Mouse (Mus musculus) ZHBTc4 (cell line): Measurements from ENCODE around the gene Idnk.

Experiments
- DNase-seq: peaks from one replicate; pipeline ENCODE4 v3.0.0-alpha.2; 2011; ENCODE audit warnings: low read depth, low spot score

The Idnk gene

DNA sequence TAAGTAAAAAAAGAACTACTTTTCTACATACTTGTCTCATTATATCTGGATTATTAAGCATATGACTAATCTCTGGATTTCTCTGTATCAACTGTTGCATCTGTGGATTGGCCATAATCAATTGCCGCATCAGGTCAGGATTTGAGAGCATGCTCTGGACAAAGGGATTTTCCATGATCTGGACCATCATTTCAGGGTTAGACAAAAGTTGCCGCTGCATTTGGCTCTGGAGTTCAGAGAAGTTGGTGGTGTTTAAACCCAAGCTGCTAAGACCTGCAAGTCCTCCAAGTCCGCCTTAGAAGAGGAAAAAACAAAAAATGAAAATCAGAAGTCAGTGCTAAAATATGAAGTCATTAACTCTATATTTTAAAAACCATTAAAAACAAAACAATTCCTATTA lies 35.8 kb downstream of the Idnk start:
- no peak for DNase-seq

DNA sequence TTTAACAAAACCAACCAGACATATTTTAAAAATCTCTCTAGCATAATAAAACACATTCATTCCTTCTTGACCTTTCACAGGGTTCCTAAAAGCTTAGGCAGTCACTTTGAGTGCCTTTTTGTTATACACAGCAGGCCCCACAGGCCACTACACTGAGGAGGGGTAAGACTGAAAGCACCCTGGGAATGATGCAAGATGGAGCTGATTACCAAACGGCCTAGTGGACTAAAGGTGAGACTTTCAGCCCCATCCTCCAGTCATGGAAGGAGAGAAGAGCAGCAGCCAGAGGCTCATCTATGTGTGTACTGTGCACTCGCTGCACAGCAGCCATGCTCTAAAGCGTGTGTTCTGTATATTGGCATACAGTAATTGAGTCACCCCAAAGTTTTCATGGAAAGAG lies 37.5 kb downstream of the Idnk start:
- no peak for DNase-seq

DNA sequence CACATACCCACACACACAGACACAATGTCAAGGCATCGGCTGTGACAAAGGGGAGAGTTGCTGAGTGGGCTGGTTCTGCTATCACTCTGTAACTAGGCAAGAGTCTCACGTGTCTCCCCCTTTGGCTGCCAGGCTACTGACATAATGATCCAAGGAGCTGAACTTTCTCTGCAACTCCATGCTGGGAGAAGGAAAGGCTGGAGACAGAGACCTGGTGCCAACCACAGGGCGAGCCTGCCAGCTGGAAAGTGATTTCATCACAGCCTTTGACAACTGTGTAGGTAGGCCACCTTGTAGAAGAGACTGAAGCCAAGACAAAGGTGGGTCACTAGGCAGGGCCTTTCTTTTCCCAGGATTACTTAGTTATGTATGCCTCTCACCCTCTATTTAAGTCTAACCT lies 39.8 kb downstream of the Idnk start:
- no peak for DNase-seq

DNA sequence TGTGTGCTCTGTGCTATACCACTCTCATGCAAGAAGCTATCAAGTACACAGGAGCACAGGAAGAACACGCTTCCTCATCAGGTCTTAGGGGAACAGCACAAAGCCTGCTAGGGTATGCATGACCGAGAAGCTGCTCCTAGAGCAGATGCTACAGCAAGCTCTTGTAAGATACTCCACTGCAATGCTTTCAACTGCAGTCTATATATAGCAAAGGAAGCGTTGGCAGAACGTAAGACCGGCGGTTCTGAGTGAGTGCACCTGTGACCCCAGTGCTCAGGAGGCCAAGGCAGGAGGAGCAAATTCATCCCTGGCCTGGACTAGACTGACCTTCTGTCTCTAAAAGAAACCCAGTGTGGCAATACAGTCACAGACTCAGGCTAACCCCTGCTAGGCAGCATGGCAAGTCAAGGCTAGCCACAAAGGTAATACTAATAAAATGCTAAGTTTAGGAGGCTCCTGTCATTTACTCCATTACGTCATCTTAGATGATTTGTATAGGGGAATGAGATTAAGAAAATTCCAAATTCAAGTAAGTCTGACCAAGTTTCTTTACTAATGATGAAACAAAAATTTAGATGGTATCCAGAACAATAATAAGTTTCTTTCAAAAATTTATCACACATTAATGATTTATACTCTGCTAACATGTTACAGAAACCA lies 40.7 kb downstream of the Idnk start:
- no peak for DNase-seq

DNA sequence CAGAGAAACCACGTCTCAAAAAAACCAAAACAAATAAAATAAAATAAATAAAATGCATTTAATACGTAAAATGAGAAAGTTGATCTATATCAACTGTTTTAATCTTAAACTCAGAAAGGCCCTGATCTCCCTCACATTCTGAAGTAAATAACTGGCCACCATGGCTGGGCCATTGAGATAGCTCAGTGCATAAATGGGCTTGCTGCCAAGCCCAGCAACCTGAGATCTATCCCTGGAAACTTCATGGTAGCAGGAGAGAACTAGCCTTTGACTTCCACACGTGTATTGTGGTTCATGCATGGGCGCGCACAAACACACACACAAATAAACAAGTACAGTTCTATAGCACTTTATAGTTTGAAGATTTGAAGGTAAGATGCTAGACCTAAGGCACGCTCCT lies 43.9 kb downstream of the Idnk start:
- no peak for DNase-seq

DNA sequence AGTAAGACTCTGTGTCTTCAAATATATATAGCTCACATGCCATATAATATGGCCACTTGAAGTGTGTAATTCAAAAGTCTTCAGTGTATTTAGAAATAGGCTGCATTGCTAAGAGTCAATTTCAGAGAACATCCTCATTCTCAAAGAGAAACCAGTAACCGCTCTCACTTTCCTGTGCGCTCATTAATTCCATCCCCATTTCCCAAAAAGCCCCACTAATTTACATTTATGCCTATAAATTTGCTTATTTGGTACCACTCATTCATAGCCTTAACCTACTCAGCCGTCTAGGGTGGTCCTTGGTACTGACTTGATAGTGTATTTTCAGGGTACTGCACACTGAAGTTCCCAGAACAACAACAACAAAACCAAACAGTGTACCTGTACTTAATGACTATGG lies 44.5 kb downstream of the Idnk start:
- no peak for DNase-seq

- no peak for DNase-seq
These were observed 45.5 kb downstream of the Idnk start for GRCm38 (mm10) chr13:58202903-58203302.

DNA sequence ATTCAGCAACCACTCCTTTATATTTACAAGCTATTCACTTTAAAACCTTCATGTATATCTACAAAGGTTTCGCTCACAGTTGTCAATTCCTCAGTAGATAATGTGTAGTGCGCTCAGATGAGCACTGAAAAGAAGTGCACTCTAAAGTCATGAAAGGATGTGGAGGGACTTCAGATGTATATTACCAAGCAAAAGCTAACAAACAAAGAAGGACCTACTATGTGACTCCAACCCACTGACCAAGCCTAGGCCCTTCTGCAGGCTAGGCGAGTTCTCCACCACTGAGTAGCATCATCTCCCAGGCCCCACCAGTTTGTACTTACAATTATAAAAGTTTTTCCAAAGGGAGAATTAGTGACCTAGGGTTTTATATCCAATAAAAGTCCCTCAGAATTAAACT lies 46.8 kb downstream of the Idnk start:
- DNase-seq: no peak

DNA sequence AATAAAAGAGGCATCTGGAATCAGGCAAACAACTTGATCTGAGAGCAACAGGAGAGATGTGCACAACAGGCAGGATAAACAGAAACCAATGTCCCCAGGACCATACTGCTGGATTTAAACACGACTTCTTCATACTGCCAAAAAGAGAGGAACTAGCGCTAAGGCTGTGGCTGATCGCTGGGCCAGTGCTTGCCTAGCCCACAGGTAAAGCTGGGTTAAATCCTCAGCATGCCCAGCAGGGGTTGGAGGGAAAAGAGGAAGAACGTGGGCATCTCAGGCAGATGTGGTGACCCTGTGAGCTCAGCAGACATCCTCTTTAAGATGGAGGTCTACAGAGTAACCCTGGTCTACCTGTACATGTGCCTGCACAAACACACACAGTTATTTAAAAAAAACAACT lies 47.5 kb downstream of the Idnk start:
- no peak for DNase-seq

DNA sequence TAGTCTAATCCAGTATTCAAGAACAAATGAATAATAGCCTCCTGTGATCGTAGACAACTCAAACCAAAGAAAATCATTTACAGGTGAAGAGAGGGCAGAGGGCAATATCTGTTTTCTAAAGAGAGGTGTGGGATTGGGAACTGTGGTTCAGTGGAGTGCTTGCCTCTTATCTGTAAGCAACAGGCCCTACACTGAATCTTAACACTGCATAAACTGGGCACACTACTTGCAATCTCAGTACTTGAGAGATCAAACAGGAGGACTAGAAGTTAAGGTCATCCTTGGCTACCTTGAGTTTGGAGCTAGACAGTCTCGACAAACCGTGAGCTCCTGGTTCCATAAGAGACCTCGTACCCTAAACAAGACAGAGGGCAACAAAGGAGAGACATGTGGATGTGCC lies 48.6 kb downstream of the Idnk start:
- DNase-seq: no peak

DNA sequence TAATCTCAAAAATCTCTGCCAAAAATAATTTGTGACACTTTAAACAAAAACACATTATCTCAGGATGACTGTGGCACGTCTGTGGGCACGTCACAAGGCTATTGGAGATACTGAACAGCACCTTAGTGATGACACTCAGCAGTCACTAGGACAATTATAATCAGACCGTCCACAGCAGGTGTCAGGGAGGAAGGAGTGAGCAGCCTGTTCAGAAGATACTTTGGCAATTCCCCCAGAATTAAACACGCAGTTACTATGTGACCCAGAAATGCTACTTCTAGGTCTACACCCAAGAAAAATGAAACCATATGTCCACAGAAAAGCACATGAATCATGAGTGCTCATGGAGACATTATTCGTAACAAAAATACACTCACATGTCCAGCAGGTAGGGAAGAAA lies 53.0 kb downstream of the Idnk start:
- no peak for DNase-seq

DNA sequence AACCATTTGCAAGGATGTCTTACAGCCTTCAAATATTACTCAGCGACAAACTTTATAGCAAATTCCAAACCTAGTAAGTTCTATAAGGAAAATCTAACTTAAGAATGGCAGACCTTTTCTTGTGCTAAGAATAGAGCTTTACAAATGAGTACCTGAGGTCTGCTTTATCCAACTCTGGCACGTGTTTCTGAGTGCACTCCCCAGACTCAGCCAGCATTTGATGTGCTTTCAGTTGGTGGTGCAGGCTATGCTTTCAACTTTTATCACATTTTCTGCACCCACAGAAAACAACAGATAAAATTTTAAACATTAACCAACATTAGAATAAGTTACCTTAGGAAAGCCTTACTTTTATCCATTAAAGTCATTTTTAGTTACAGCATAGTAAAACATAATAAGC lies 55.1 kb downstream of the Idnk start:
- no peak for DNase-seq

DNA sequence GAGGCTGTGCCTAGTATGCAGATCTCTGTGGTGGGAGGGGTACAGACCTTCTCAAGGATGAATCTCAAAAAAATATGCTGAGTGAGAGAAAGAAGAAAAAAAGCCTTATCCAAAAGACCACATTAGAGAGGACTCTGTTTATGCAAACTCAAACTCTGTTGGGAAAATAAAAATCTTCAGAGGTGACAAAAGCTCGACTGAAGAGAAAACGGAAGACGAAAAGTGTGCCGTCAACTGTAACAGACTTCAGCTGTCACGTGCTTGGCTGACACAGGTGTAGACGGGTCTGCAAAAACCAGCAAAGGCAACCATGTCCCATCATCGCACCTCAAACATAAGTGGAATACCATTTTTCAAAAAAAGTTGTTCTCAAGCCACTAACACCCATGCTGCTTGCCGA lies 56.4 kb downstream of the Idnk start:
- DNase-seq: no peak
